Mouse (Mus musculus): ENCODE data around the gene Gm26965. TPM values are rescaled to one million over a fixed set of nuclear protein-coding genes. Genes with fewer than 3 reads are reported as not detected.

Gm26965 gene
- polyA plus RNA-seq, 1 experiment, result not detected

GRCm38 (mm10) chr13:67500908-67501307 lies 25.0 kb downstream of the Gm26965 start:
- Histone ChIP-seq H3K27ac (ENCODE audit: insufficient read depth, low read length) (no peak overlapping the region), H3K27me3 (ENCODE audit: control insufficient read depth, insufficient read depth, low read length) (no peaks in the 10 kb centered on the region), H3K4me1 (ENCODE audit: control insufficient read depth, insufficient read depth, insufficient read length) (no peaks in the 10 kb centered on the region), H3K36me3 (ENCODE audit: control insufficient read depth, insufficient read depth, low read length) (no peaks in the 10 kb centered on the region), H3K4me3 (ENCODE audit: extremely low read depth, insufficient read depth, insufficient read length) (no peak overlapping the region)
- WGBS, result 85% methylated on average over 1 of the region's 1 CpGs
- TF ChIP-seq POLR2A (IDR thresholded peaks at IDR 0.05; ENCODE audit: low read depth, low read length) (no peak), CTCF (IDR thresholded peaks at IDR 0.05; ENCODE audit: extremely low read depth, insufficient read depth, insufficient read length, insufficient replicate concordance) (no peak)
- DNase-seq (ENCODE audit: low read depth in 1 of 2, low spot score in 2 of 2), result no peak

DNA sequence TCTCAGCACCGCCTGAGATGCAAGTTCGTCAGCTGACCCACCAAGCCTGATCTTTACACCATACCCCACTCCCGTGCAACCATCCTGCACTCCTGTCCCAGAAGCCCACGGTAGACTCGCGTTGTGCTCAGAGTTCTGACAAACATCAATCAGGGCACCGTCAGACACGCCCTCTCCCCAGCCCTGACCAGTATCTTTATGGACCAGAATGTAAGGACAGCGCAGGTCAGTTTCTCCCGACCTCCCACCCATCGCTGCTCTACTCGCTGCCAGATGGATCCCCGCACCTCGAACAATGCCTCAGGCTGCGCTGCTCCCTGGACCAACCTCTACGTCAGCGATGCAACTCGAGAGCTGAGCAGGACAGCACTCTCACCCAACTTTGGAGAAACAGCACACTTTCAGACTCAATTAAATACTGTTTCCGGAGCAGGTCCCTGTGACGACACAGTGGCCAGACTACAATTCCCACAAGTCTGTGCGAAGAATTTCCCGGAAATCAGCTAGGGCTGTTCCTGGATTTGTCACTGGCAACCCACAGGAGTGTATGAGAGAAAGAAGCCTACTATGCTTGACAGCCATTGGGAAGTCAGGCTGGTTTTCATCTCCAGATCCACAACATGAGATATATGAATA lies 25.7 kb downstream of the Gm26965 start, which contains the start of gene Zfp58:
Zfp58 (minus strand) TSS at position 472 of the 636 bp plus-strand sequence.
- peak within 1 kb of the TSS; percentile 97 for H3K4me3 ChIP-seq (ENCODE audit: extremely low read depth, insufficient read depth, insufficient read length)
- H3K36me3 ChIP-seq (ENCODE audit: control insufficient read depth, insufficient read depth, low read length), result 0 out of 2 replicates have a peak, but pooled peaks cover 1% of the 10 kb centered on the region
- H3K4me1 ChIP-seq (ENCODE audit: control insufficient read depth, insufficient read depth, insufficient read length), result no peaks in the 10 kb centered on the region
- DNase-seq (ENCODE audit: low read depth in 1 of 2, low spot score in 2 of 2), result peak; percentile 70 to 84
- H3K27me3 ChIP-seq (ENCODE audit: control insufficient read depth, insufficient read depth, low read length), result no peaks in the 10 kb centered on the region
- TF ChIP-seq CTCF (IDR thresholded peaks at IDR 0.05; ENCODE audit: extremely low read depth, insufficient read depth, insufficient read length, insufficient replicate concordance) (no peak), POLR2A (IDR thresholded peaks at IDR 0.05; ENCODE audit: low read depth, low read length) (no peak; the same call in 1 of the 2 replicates)
- H3K27ac ChIP-seq (ENCODE audit: insufficient read depth, low read length), result peak within 1 kb of the TSS; percentile 68
- 2% methylated on average over 22 of the region's 22 CpGs for WGBS

GRCm38 (mm10) chr13:67495631-67496030 lies 30.3 kb downstream of the Gm26965 start:
- no peak for DNase-seq (ENCODE audit: low read depth in 1 of 2, low spot score in 2 of 2)
- WGBS, result 92% methylated on average over 1 of the region's 1 CpGs
- TF ChIP-seq CTCF (IDR thresholded peaks at IDR 0.05; ENCODE audit: extremely low read depth, insufficient read depth, insufficient read length, insufficient replicate concordance) (no peak), POLR2A (IDR thresholded peaks at IDR 0.05; ENCODE audit: low read depth, low read length) (no peak)
- H3K36me3 ChIP-seq (ENCODE audit: control insufficient read depth, insufficient read depth, low read length), result peaks cover 22% of the 10 kb centered on the region
- no peaks in the 10 kb centered on the region for H3K4me1 ChIP-seq (ENCODE audit: control insufficient read depth, insufficient read depth, insufficient read length)
- H3K4me3 ChIP-seq (ENCODE audit: extremely low read depth, insufficient read depth, insufficient read length), result no peak overlapping the region
- no peaks in the 10 kb centered on the region for H3K27me3 ChIP-seq (ENCODE audit: control insufficient read depth, insufficient read depth, low read length)
- H3K27ac ChIP-seq (ENCODE audit: insufficient read depth, low read length), result no peak overlapping the region

GRCm38 (mm10) chr13:67484424-67484811 lies 41.5 kb downstream of the Gm26965 start:
- no peaks in the 10 kb centered on the region; the same call in 1 of the 2 replicates for H3K4me1 ChIP-seq (ENCODE audit: control insufficient read depth, insufficient read depth, insufficient read length)
- WGBS, result 36% methylated on average over 8 of the region's 8 CpGs
- no peak for DNase-seq (ENCODE audit: low read depth in 1 of 2, low spot score in 2 of 2)
- peak overlapping the region; percentile 74 for H3K4me3 ChIP-seq (ENCODE audit: extremely low read depth, insufficient read depth, insufficient read length)
- peak overlapping the region; percentile 34; the same call in 1 of the 2 replicates for H3K27ac ChIP-seq (ENCODE audit: insufficient read depth, low read length)
- TF ChIP-seq CTCF (IDR thresholded peaks at IDR 0.05; ENCODE audit: extremely low read depth, insufficient read depth, insufficient read length, insufficient replicate concordance) (no peak), POLR2A (IDR thresholded peaks at IDR 0.05; ENCODE audit: low read depth, low read length) (no peak)
- H3K27me3 ChIP-seq (ENCODE audit: control insufficient read depth, insufficient read depth, low read length), result no peaks in the 10 kb centered on the region
- 0 out of 2 replicates have a peak, but pooled peaks cover 1% of the 10 kb centered on the region for H3K36me3 ChIP-seq (ENCODE audit: control insufficient read depth, insufficient read depth, low read length)

- Histone ChIP-seq H3K36me3 (ENCODE audit: control insufficient read depth, insufficient read depth, low read length) (0 out of 2 replicates have a peak, but pooled peaks cover 1% of the 10 kb centered on the region), H3K27ac (ENCODE audit: insufficient read depth, low read length) (peak within 1 kb of the TSS; percentile 62), H3K4me1 (ENCODE audit: control insufficient read depth, insufficient read depth, insufficient read length) (no peaks in the 10 kb centered on the region; the same call in 1 of the 2 replicates), H3K27me3 (ENCODE audit: control insufficient read depth, insufficient read depth, low read length) (no peaks in the 10 kb centered on the region), H3K4me3 (ENCODE audit: extremely low read depth, insufficient read depth, insufficient read length) (peak within 1 kb of the TSS; percentile 74)
- DNase-seq (ENCODE audit: low read depth in 1 of 2, low spot score in 2 of 2), result peak; percentile 78 to 85
- WGBS, result 1% methylated on average over 20 of the region's 20 CpGs
- TF ChIP-seq CTCF (IDR thresholded peaks at IDR 0.05; ENCODE audit: extremely low read depth, insufficient read depth, insufficient read length, insufficient replicate concordance) (no peak), POLR2A (IDR thresholded peaks at IDR 0.05; ENCODE audit: low read depth, low read length) (no peak; the same call in 1 of the 2 replicates)
Measured at GRCm38 (mm10) chr13:67483625-67484423, 42.1 kb downstream of the Gm26965 start, which contains the start of gene Zfp874b. Zfp874b (minus strand) TSS chr13:67484258.

- TF ChIP-seq CTCF (IDR thresholded peaks at IDR 0.05; ENCODE audit: extremely low read depth, insufficient read depth, insufficient read length, insufficient replicate concordance) (no peak), POLR2A (IDR thresholded peaks at IDR 0.05; ENCODE audit: low read depth, low read length) (no peak)
Measured at GRCm38 (mm10) chr13:67481528-67481927, 44.4 kb downstream of the Gm26965 start.

More at GRCm38 (mm10) chr13:67481528-67481927, 44.4 kb downstream of the Gm26965 start:
- 76% methylated on average over 4 of the region's 4 CpGs for WGBS
- H3K27me3 ChIP-seq (ENCODE audit: control insufficient read depth, insufficient read depth, low read length), result no peaks in the 10 kb centered on the region
- H3K27ac ChIP-seq (ENCODE audit: insufficient read depth, low read length), result no peak overlapping the region
- no peak for DNase-seq (ENCODE audit: low read depth in 1 of 2, low spot score in 2 of 2)
- no peak overlapping the region for H3K4me3 ChIP-seq (ENCODE audit: extremely low read depth, insufficient read depth, insufficient read length)
- no peaks in the 10 kb centered on the region; the same call in 1 of the 2 replicates for H3K4me1 ChIP-seq (ENCODE audit: control insufficient read depth, insufficient read depth, insufficient read length)
- H3K36me3 ChIP-seq (ENCODE audit: control insufficient read depth, insufficient read depth, low read length), result peaks cover 4% of the 10 kb centered on the region
